In the genomic region with DNA sequence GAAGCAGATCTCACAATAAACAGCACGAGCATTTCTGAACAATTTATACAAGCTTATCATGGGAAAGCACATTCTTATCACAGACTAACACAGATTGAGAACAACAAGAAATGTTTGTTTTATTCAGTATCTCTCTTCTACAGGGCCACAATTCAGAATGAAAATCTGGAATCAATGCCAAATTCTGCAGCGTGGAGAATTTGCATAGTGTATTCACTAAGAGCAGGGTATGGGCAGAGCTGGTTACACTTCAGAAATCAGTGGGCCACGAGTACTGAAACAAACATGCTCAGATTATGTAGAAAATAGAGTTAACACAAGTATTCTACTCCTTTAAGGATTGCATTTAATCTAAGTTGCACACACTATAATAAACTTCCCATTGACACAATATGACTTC, we compare ENCODE assay signal across 13 mouse cellular contexts.
"Had no signal": no experiment of that assay in that cellular context is flagged by ENCODE, and none has a peak within 500 bp of the region (broad histone marks: within the 10 kb centered on the region; RNA-seq: fewer than 3 reads in every experiment).

No protein-coding gene starts in this region.

- DNase-seq: kidney, adult 18-20 months; kidney, postnatal 10 days; kidney, postnatal 4 days; left cerebral cortex, postnatal 4 days; lung, adult 18-20 months; lung, postnatal 36 days; right cerebral cortex, postnatal 14 days; thymus, adult 2 months; thymus, postnatal 25 days had no signal

- H3K4me2 ChIP-seq: limb, embryonic 13.5 days; midbrain, embryonic 12.5 days; stomach, embryonic 15.5 days had no signal

- H3K9me3 ChIP-seq: limb, embryonic 13.5 days; midbrain, embryonic 12.5 days; stomach, embryonic 15.5 days had no signal

- H3K27ac ChIP-seq: limb, embryonic 13.5 days; liver, embryonic 14.5 days; midbrain, embryonic 12.5 days; stomach, embryonic 15.5 days had no signal

- H3K27me3 ChIP-seq: limb, embryonic 13.5 days; midbrain, embryonic 12.5 days; stomach, embryonic 15.5 days had no signal

- H3K4me1 ChIP-seq: limb, embryonic 13.5 days; midbrain, embryonic 12.5 days; stomach, embryonic 15.5 days had no signal

- H3K36me3 ChIP-seq: limb, embryonic 13.5 days; midbrain, embryonic 12.5 days; stomach, embryonic 15.5 days had no signal

- H3K4me3 ChIP-seq: limb, embryonic 13.5 days; midbrain, embryonic 12.5 days; stomach, embryonic 15.5 days had no signal

- H3K9ac ChIP-seq: limb, embryonic 13.5 days; liver, embryonic 14.5 days; midbrain, embryonic 12.5 days; stomach, embryonic 15.5 days had no signal
